Mouse (Mus musculus): ENCODE measurements around the gene Ier5l.
A peak's percentile ranks its signal among the peaks of the same experiment; 100 is the strongest.

The Ier5l gene

GRCm38 (mm10) chr2:30441518-30442497 is 32.2 kb downstream of the Ier5l start:
- DNase-seq (ENCODE audit: low spot score in 2 of 2), result peak; percentile 94 to 95

- peak; percentile 88 to 89 for DNase-seq (ENCODE audit: low spot score in 2 of 2)
These were observed 33.1 kb downstream of the Ier5l start for GRCm38 (mm10) chr2:30440701-30441517.

DNA sequence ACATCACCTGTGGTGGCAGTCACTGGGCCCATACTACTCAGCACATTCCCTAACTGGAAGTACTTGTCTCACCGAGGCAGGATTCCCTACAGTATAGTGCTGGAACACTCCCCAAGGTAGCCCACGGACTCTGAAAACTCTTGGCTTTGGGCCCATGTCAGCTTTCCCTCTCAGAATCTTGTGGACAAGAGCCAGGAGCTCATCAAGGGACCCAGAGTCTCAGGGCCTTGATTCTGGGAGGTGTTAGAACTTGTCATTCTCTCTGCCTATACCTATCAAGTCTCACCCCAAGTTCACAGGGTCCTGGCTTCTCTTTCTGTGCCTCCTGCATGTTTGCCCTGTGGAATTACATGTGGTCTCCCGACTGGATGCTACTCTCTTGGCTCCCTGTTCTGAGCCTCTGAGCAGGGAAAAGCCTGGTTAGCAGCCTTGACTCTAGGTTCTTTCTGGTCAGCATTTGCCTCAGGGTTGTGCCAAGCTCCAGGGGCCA is 33.8 kb downstream of the Ier5l start:
- DNase-seq (ENCODE audit: low spot score in 2 of 2), result no peak

- no peak for DNase-seq (ENCODE audit: low spot score in 2 of 2)
These were observed 34.4 kb downstream of the Ier5l start for GRCm38 (mm10) chr2:30439631-30440030.

DNA sequence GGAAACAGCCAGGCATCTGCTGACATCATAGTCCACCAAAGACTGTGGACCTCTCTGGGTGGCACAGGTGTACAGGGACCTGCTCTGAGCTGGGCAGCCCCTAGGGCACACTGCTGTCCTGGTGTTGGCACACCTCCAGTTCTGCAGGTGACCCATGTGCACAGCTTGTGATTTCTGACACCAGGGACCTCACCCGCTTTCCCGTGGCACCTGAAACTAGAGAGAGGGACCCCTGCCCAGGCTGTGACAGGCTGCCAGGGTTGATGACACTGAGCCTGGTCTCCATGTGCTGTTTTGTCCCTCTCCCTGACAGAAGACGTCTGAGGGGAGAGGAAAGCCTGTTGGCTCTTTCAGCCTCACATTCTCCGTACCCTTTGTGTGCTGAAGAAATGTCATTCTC is 36.2 kb downstream of the Ier5l start:
- no peak for DNase-seq (ENCODE audit: low spot score in 2 of 2)

DNA sequence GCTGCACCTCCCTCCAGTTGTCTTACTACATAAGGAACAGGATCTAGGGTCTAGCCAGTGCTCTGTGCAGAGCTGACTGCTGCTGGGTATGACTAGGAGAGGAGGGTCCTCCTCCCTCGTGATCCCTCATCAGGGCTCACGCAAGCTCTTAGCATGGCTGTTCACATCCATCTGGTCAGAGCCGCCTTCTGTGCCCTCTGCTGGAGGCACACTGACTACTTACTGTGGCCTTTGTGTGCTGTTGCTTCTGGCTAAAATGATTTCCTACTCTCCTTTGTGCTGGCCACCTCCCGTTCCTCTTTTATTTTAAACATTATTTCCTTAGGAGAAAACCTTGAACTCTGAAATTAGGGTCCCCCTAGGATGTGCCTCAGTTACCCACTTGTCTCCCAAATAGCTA is 37.2 kb downstream of the Ier5l start:
- DNase-seq (ENCODE audit: low spot score in 2 of 2), result no peak

GRCm38 (mm10) chr2:30436156-30436545 is 37.9 kb downstream of the Ier5l start:
- peak in 1 of 2 experiments; percentile 67 for DNase-seq (ENCODE audit: low spot score in 2 of 2)

DNA sequence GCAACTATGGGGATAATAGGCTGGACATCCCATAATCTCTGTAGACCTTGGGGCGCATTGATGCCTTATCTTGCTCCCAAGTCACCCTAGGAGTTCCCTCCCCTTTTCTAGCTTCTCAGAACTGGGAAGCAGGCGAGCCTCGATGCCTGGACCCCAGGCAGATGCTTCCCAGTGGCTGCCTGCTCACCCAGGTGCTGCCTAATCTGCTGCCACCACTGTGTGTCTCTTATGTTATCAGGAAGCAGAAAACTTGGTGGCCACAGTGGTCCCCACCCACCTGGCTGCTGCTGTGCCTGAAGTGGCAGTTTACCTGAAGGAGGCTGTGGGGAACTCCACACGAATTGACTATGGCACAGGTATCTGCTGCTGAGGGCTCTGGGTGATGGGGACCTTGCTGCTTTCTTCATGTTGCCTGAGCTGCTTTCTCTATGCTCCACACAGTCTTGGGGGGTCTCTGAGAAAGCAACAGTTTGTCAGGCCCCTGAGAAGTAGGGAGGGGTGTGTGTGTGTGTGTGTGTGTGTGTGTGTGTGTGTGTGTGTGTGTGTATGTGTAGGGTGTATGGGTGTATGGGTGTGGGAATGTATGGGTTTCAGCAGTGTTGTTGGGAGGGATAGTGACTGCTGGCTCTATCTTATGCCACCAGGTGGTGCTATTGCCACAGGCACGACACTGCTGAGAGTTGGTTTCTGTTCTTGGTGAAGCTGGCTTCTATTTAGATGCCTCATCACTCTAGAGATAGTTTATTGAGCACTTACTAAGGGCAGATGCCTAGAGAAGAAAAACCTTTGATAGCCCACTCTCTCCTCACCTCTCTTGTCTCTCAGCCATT is 38.5 kb downstream of the Ier5l start:
- DNase-seq (ENCODE audit: low spot score in 2 of 2), result peak; percentile 61 to 75

DNA sequence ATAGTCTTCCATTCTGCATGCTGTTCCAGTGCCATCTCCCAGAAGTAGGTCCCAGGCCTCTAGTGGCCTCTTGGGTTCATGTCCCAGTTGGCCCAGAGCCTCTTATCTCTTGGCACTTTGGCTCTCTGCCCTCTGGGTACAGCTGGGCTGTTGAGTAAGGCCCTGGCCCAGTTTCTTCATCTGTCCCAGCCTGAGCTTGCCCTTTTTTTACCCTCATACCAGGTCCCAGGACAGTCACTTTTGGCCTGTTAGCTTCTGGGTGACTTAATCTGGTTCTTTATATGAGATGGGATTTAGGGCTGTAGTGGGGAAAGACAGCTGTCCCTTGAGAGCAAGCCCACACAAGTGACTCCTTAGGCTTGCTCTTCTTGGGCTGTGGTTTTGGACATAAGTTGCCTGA is 44.9 kb downstream of the Ier5l start:
- peak; percentile 63 to 76 for DNase-seq (ENCODE audit: low spot score in 2 of 2)
